Mouse (Mus musculus) testis, adult 2 months (tissue): ENCODE measurements around the gene Osmr. TPM values are rescaled to one million over a fixed set of nuclear protein-coding genes. Genes with fewer than 3 reads are reported as not detected.
A peak's percentile ranks its signal among the peaks of the same experiment; 100 is the strongest.
"Not testable (repeated sequence)": the region's sequence is repeated elsewhere in the genome, so short reads cannot be mapped to it uniquely, and the experiment has no call there.

Source experiments
- H3K27ac ChIP-seq: fragments of 200-500 bp; 2 replicates; pipeline ENCODE4 v1.5.1; 2012; ENCODE audit warnings: low read depth, low read length; ENCODE audit not compliant: control insufficient read depth, insufficient read depth
- H3K27me3 ChIP-seq: fragments of 200-500 bp; 2 replicates; pipeline ENCODE4 v1.6.1; 2012; ENCODE audit warnings: mild to moderate bottlenecking, low read length, moderate library complexity; ENCODE audit not compliant: control insufficient read depth, insufficient read depth
- H3K36me3 ChIP-seq: fragments of 200-500 bp; 2 replicates; pipeline ENCODE4 v1.6.1; 2012; ENCODE audit warnings: mild to moderate bottlenecking, low read length; ENCODE audit not compliant: control insufficient read depth, insufficient read depth
- H3K4me1 ChIP-seq: fragments of 200-500 bp; 2 replicates; pipeline ENCODE4 v1.6.1; 2012; ENCODE audit warnings: low read length; ENCODE audit not compliant: control insufficient read depth, insufficient read depth
- H3K4me3 ChIP-seq: fragments of 200-500 bp; 2 replicates; pipeline ENCODE4 v1.5.1; 2012; ENCODE audit warnings: low read depth, mild to moderate bottlenecking, low read length, moderate library complexity, mixed read lengths; ENCODE audit not compliant: control insufficient read depth
- CTCF ChIP-seq: fragments of 200-500 bp; IDR thresholded peaks from 2 replicates; pipeline ENCODE4 v1.5.1; 2012; ENCODE audit warnings: low read depth, mild to moderate bottlenecking, inconsistent platforms, low read length, moderate library complexity; ENCODE audit not compliant: control insufficient read depth, insufficient read depth, insufficient replicate concordance
- POLR2A ChIP-seq: fragments of 200-500 bp; IDR thresholded peaks from 2 replicates; pipeline ENCODE4 v1.6.1; 2012; ENCODE audit warnings: low read depth, mild to moderate bottlenecking, inconsistent platforms, low read length, moderate library complexity; ENCODE audit not compliant: control insufficient read depth
- polyA plus RNA-seq: library from polyadenylated mRNA; depleted of rRNA; stranded (reverse); fragments of >200 nt; gene quantifications from 2 replicates; pipeline ENCODE4 v1.2.3, GENCODE M21; 2012

Gene Osmr
- polyA plus RNA-seq, 1 experiment: 0.90 TPM

GRCm38 (mm10) chr15:6859781-6860180, 15.0 kb downstream of the Osmr start:
- H3K36me3 ChIP-seq: no peaks in the 10 kb centered on the region
- no peak overlapping the region for H3K4me3 ChIP-seq
- TF ChIP-seq CTCF (no peak), POLR2A (no peak)
- H3K27me3 ChIP-seq: no peaks in the 10 kb centered on the region
- peaks cover 5% of the 10 kb centered on the region for H3K4me1 ChIP-seq
- no peak overlapping the region for H3K27ac ChIP-seq

- Histone ChIP-seq H3K27ac (no peak overlapping the region), H3K27me3 (no peaks in the 10 kb centered on the region), H3K4me3 (no peak overlapping the region), H3K4me1 (peaks cover 3% of the 10 kb centered on the region), H3K36me3 (no peaks in the 10 kb centered on the region)
- TF ChIP-seq POLR2A (no peak), CTCF (no peak)
Measured at GRCm38 (mm10) chr15:6858871-6859270, 15.9 kb downstream of the Osmr start.

GRCm38 (mm10) chr15:6857270-6857905, 17.4 kb downstream of the Osmr start:
- TF ChIP-seq POLR2A (no peak), CTCF (no peak)
- no peak overlapping the region for H3K27ac ChIP-seq
- H3K27me3 ChIP-seq: no peaks in the 10 kb centered on the region
- peaks cover 3% of the 10 kb centered on the region for H3K4me1 ChIP-seq
- H3K36me3 ChIP-seq: no peaks in the 10 kb centered on the region
- H3K4me3 ChIP-seq: no peak overlapping the region

- Histone ChIP-seq H3K36me3 (no peaks in the 10 kb centered on the region), H3K4me1 (no peaks in the 10 kb centered on the region), H3K27ac (no peak overlapping the region), H3K4me3 (no peak overlapping the region), H3K27me3 (no peaks in the 10 kb centered on the region)
- no peak for TF ChIP-seq CTCF
- no peak for TF ChIP-seq POLR2A
Measured at GRCm38 (mm10) chr15:6849851-6850250, 24.9 kb downstream of the Osmr start.

- no peaks in the 10 kb centered on the region for H3K36me3 ChIP-seq
- no peaks in the 10 kb centered on the region for H3K27me3 ChIP-seq
- no peaks in the 10 kb centered on the region for H3K4me1 ChIP-seq
- no peak overlapping the region for H3K27ac ChIP-seq
- TF ChIP-seq POLR2A (no peak), CTCF (no peak)
- H3K4me3 ChIP-seq: no peak overlapping the region
Measured at GRCm38 (mm10) chr15:6840199-6840598, 34.6 kb downstream of the Osmr start.

- no peaks in the 10 kb centered on the region for H3K4me1 ChIP-seq
- no peaks in the 10 kb centered on the region for H3K27me3 ChIP-seq
- no peak overlapping the region for H3K27ac ChIP-seq
- no peak overlapping the region for H3K4me3 ChIP-seq
- no peaks in the 10 kb centered on the region for H3K36me3 ChIP-seq
- TF ChIP-seq CTCF: no peak
- TF ChIP-seq POLR2A: no peak
Measured at GRCm38 (mm10) chr15:6815807-6816206, 59.0 kb downstream of the Osmr start.

- H3K27me3 ChIP-seq, H3K4me1 ChIP-seq, H3K36me3 ChIP-seq, H3K27ac ChIP-seq: not testable (repeated sequence)
- H3K4me3 ChIP-seq: peak overlapping the region; percentile 46
Measured at GRCm38 (mm10) chr15:6801212-6801611, 73.6 kb downstream of the Osmr start.

GRCm38 (mm10) chr15:6792846-6793245, 81.9 kb downstream of the Osmr start:
- no peak overlapping the region for H3K4me3 ChIP-seq
- no peaks in the 10 kb centered on the region for H3K4me1 ChIP-seq
- H3K27me3 ChIP-seq: no peaks in the 10 kb centered on the region
- H3K27ac ChIP-seq: no peak overlapping the region
- no peak for TF ChIP-seq CTCF
- TF ChIP-seq POLR2A: no peak
- H3K36me3 ChIP-seq: peaks cover 8% of the 10 kb centered on the region
